Mouse (Mus musculus) ovary, postnatal 36 days (tissue): ENCODE measurements around the gene Zfp212.
A peak's percentile ranks its signal among the peaks of the same experiment; 100 is the strongest.

Experiments used
- DNase-seq: peaks from one replicate; pipeline ENCODE4 v3.0.0; 2022; ENCODE audit warnings: low spot score, mixed read lengths

The Zfp212 gene

DNA sequence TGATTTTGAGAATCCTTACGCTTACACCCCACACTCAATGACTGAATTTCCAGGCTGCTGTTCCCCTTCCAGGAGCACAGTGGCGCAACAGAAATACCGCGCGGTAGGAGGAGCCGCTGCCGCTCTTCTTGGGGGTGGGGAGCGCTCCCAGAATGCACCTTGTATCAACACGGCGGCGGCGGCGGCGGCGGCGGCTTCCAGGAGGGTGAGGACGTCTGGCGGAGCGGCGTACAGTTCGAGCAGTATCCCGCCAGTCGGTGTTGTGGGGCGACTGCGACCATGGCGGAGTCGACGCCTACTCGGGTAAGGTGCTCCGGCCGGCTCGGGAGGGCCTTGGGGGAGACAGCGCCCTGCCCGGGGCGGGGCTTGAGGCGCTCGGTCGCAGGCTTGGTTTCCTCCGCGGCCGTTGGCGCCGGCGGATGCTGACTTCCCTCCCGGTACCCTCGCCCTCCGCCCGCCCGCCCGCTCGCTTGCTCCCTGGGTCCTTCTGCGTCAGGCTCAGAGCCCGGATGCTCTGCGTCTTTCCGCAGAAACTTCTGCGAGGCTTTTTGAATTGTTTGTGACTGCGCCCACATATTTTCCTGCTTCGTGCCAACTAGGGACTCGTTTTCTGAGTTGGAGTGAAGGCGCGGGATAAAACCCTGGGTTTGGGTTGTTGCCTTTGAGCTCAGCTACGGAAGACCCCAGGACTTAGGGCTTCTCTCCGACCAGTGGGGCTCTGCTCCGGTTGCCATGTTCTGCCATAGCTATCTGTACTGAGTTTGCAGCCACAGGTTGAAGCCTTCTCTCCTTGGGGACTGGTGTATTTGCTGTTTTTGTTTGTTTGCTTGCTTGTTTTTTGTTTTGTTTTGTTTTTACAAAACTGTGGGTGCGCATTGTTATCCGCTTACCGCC lies at the start of gene Zfp212:
TSS of gene Zfp212 (plus strand) at position 30 of the 894 bp plus-strand sequence.
- peak; percentile 85 for DNase-seq

DNA sequence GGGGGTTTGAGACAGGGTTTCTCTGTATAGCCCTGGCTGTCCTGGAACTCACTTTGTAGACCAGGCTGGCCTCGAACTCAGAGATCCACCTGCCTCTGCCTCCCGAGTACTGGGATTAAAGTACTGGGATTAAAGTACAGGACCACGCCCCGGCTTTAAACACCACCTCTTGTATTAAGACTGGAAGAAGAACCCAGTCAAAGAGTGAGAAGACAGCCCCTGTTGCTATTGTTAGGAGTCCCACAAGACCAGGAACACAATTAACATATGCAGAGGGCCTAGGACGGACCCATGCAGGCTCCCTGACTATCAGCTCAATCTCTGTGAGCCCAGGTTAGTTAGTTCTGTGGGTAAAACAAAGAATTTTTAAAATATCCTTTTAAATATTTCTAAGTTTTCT lies 48.0 kb upstream of the Zfp212 start:
- DNase-seq, result no peak

- no peak for DNase-seq
Observed at GRCm38 (mm10) chr6:47877058-47877457, 43.2 kb upstream of the Zfp212 start, which contains the start of gene Zfp282. Zfp282 (plus strand) TSS chr6:47877204.

GRCm38 (mm10) chr6:47877461-47878132 lies 42.7 kb upstream of the Zfp212 start:
- peak; percentile 92 for DNase-seq

DNA sequence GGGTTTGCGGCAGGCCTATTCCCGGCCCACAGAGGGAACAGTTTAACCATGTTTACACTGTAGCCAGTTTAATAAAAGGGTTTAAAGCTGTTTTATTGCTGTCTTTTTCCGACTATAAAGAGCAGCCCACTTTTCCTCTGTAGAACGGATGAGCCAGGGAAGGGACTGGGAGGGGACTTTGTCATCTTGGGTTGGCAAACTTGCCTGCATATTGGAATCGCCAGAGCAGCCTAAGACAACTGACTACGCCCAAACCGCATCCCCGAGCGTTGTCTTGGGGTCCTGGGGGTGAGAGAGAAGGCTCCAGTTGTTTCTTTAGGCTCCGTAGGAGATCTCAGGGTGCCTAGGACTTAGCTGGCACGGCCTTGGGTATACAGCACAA lies 42.2 kb upstream of the Zfp212 start:
- no peak for DNase-seq

DNA sequence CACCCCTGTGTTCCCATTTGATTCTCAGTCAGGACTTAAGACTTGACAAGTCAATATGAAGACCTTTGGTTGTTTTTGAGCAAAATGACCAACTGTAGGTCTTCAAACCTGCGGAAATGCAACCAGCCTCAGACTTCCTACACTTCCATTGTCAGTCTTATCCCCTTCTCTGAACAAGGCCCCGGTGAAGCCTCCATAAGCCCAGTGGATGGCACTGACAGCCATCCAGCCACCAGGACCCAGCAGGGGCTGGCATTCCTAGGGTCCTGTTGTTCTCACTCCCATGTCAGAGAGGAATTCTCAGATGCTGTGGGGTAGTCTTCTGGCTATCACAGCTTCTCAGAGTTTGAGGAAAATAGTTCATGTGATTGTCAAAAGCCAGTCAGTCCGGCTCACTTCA lies 41.7 kb upstream of the Zfp212 start:
- DNase-seq, result no peak

GRCm38 (mm10) chr6:47879049-47879716 lies 41.1 kb upstream of the Zfp212 start:
- no peak for DNase-seq

DNA sequence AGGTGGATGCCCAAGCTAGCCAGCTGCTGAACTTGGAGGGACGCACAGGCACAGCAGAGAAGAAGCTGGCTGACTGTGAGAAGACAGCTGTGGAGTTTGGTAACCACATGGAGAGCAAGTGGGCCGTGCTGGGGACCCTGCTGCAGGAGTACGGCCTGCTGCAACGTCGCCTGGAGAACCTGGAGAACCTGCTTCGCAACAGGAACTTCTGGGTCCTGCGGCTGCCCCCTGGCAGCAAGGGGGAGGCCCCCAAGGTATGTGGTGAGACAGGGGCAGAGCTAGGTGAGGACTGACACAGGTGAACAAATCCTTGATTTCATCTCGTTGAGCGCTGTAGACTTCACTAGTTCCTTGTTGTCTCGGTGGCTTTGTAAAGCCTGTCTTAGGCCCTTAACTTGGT lies 40.1 kb upstream of the Zfp212 start:
- no peak for DNase-seq

- no peak for DNase-seq
Observed at GRCm38 (mm10) chr6:47888812-47889383, 31.4 kb upstream of the Zfp212 start.

GRCm38 (mm10) chr6:47899416-47899815 lies 20.9 kb upstream of the Zfp212 start:
- DNase-seq, result no peak

DNA sequence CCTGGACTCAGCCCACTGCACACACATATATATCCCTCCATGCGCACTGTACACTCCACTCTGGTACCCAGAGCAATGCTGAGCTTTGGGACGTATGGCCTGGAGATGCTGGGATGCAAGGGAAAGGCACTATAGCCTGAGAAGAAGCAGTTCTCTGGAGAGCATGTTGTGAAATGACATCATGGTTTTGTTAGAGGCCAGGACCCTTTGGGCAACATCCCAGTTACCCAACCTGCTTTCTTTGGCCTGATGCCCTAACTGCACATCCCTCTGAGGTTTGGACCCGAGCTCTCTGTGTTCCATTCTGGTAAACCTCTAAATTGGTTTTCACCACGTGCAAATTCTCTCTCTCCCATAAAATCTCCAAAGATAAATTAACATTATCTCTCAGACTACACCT lies 16.7 kb upstream of the Zfp212 start:
- no peak for DNase-seq

- DNase-seq, result no peak
Observed at GRCm38 (mm10) chr6:47904361-47904760, 15.9 kb upstream of the Zfp212 start.

DNA sequence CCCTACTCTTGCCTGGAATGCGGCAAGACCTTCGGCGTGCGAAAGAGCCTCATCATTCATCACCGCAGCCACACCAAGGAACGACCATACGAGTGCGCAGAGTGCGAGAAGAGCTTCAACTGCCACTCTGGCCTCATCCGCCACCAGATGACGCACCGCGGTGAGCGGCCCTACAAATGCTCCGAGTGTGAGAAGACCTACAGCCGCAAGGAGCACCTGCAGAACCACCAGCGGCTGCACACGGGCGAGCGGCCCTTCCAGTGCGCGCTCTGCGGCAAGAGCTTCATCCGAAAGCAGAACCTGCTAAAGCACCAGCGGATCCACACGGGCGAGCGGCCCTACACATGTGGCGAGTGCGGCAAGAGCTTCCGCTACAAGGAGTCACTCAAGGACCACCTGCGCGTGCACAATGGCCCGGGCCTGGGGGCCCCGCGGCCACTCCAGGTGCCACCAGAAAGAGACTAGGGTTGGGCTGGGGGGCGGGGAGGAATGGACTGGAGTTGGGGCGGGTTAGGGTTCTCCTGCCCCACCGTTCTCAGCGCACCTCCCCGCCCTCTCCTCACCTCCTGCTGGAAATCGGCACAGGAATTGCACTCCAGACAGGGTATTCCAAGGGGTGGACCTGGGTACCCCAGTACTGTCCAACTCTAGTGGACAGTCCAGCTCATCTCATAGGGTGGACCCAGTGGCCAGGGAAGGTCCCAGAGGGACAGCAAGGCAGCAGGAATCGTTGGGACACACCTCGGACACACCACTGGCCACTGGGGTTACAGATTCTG lies 15.2 kb upstream of the Zfp212 start:
- DNase-seq, result no peak

DNA sequence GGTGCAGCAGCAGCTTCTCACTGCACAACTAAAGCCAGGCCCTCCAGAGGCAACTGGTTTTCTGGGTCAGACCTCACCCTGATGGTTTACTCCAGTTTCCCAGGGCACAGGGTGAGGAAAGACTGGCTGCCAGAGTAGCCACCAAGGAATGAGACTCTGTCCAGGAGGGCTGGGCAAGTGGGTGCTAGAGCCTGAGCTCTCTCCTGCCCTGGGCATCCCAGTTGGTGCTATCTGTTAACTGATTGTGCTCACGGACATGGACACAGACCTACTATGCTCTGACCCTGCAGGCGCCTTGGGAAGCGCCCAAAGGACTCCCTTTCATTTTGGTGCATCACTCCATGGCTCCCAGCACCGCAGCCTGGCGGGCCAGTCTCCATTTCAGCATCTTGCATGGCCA lies 13.9 kb upstream of the Zfp212 start:
- no peak for DNase-seq

- no peak for DNase-seq
Observed at GRCm38 (mm10) chr6:47909007-47909406, 11.3 kb upstream of the Zfp212 start.

DNA sequence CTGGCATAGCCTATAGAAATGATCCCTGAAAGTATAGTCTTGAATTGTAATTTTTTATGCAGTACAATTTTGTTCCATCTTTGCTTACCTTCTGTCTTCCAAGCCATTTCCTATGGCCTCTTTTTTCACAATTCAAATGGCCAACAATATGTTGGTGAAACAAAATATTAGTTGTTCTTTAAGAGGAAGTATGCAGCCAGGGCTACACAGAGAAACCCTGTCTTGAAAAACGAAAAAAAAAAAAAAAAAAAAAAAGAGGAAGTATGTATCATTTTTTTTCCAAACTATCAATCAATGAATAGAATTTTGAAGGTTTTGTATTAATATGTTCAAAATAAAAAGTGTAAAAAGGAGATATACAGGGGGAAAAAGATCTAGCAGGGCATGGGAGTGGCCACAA lies 8.6 kb upstream of the Zfp212 start:
- DNase-seq, result no peak

GRCm38 (mm10) chr6:47912991-47913390 lies 7.3 kb upstream of the Zfp212 start:
- DNase-seq, result no peak

DNA sequence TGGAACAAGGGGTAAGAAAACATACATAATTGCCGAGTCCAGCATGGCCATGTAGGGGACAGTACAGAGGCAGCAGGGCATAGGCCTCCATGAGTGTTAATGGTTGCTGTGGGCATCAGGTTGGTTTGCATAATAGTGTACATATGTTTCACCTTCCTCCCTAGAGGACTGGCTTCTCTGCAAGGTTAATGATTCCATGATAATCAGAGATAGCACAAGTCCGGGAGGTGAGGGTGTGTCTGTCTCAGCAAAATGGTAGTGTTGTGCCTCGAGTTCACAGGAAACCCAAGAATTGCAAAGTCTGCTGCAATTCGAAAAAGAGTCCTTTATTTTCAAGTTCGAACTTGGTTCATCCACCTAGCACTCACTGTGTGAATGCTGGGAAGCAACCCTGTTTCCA lies 3.2 kb upstream of the Zfp212 start:
- no peak for DNase-seq

DNA sequence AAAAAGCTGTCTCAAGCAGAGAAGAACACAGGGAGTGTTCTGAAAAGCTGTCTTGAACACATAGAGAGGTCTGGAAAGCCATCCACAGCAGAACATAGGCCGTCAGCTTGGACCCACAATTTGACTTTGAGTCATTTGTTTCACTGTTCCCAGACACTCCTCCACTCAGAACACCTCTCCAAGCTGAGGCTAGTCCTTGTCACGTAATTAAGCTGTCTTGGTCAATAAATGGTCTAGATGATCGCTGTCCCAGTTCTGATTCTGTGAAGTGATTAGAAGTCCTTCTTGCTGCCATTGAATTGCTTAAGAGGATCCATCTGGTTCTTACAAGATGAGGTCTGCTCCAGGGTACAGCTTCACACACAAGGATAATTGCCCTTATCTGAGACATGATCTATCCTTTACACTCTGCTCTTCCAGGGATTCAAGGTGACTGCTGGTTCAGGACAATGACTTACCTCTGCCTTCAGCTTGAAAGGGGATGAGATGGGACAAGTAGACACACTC lies 1.5 kb upstream of the Zfp212 start:
- DNase-seq, result no peak

DNA sequence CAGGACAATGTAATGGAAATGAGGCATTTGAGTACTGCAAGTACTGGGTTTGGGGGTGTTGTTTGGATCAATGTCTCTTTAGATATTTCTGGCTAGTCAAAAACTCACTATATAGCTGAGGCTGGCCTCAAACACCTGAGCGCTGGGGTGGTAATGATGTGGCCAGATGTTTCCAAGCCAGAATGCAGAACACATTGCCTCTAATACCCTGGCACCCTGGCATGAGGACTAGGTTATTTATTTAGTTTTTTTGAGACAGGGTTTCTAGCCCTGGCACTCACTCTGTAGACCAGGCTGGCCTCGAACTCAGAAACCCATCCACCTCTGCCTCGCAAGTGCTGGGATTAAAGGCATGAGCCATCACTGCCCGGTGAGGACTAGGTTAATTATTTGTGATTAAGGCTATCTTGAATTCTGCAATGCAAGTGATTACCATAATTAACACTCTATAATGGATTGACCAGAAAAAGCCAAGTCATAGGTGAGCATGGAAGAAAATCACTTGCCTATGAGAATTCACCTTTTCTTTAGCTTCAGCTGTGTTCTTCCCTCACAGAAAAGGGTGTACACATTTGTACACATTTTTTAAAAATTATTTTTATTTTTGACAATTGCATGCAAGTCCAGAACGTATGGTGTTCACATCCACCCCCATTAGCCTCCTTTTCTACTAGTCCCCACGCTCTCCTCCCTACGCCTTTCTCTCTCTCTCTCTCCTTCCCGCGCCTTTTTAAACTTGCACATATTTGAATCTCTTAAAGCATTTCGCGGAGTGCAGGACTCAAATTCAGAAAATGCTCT lies 430 bp upstream of the Zfp212 start:
- no peak for DNase-seq

DNA sequence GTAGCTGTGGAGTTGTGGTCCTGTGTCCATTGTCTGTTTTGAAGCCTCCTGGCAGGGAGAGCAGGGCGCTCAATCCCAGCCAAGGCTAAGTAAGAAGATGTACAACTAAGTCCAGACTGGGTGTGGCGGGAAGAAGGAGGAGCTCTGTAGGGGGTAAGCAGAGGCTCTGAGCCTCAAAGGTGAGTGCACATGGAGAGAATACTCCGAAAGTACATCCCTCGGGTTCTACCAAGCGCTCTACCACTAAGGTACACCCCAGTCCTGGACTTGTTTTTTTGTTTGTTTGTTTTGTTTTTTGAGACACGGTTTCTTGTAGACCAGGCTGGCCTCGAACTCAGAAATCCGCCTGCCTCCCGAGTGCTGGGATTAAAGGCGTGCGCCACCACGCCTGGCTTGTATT lies 22.2 kb downstream of the Zfp212 start:
- DNase-seq, result no peak
